Mouse (Mus musculus) cerebellum, postnatal 10 days (tissue): ENCODE measurements around the gene Gm20388.

ENCODE experiments used
- DNase-seq, 2 experiments: peaks; one replicate each; pipeline ENCODE4 v3.0.0; 2021; ENCODE audit warnings: mixed read lengths in 2 of 2

Gene Gm20388

DNA sequence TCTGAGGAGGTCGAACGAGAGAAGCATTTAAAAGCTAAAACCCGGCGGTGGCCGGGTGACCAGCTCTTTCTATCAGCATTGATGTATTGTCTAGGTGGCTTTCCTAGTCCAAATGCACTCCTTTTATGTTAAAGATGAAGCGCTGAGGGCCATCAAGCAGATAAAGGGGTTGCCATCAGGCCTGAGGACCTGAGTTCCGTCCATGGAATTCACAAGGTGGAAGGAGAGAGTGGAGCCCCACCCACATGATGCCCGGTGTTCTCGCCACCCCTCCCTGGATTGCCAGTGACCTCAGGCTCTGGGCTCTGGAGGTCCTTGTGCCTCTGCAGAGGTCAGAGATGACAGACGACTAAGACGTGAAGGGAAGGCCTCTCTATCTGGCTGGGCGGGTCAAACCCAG is 1091.3 kb downstream of the Gm20388 start:
- no peak for DNase-seq

- DNase-seq: no peak
Measured at GRCm38 (mm10) chr8:121002871-121003539, 1092.4 kb downstream of the Gm20388 start.

- no peak for DNase-seq
Measured at GRCm38 (mm10) chr8:121003639-121004038, 1093.0 kb downstream of the Gm20388 start.

DNA sequence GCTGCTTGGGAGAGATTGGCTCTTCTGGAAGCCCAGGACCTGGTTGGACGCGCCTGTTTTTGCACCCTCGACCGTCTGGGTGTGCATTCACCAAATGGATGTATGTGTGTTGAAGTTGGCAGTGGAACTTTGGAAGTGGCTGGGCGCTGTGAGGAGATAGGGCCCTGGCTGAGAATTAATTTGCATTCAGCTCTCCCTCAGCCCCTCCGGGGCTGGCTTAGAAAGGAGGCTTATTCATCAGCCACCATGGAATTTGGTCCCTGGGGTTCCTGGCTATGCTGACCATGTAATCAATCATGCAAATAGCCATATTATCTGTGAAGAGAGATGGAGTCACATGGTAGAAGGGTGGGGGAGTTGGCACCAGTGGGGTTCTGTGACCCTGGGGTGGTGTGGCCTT is 1102.7 kb downstream of the Gm20388 start:
- peak in 1 of 2 experiments; percentile 28 for DNase-seq

DNA sequence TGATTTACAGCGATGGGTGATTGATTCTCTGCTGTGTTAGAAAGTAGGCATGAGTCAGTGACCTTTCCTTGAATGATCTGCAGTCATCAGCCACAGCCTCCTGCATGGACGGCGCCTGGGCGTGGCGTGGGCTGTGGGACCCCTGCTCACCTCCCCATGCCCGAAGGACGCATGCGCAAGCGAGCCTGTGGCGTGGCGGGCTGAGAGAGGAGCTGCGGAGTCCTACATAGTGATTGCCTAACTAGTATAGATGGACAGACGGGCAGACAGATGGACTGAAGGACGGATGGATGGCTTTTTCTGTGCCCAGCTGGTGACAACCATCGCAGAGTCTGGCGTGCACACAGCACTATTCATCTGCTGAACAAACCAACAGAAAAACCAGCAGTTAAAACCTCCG is 1106.0 kb downstream of the Gm20388 start:
- peak; percentile 45 to 54 for DNase-seq

DNA sequence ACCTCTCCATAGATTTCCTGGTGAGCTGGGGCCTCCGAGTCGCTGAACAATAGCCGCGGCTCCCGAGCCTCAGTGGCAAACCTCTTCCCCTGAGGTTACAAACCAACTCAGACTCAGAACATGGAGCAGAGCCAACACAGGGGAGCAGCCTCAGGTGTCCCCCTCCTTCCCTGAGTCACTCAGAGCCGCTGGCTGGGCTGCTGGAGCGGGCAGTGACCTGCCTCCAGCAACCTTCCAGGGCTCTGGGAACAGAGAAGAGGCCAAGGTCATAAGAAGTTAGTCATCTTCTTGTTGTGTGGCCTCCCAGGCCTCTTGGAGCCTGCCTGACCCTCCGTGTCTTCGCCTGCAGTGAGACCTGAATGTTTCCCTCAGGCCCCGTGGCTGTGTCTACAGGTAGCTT is 1107.6 kb downstream of the Gm20388 start:
- DNase-seq: no peak

DNA sequence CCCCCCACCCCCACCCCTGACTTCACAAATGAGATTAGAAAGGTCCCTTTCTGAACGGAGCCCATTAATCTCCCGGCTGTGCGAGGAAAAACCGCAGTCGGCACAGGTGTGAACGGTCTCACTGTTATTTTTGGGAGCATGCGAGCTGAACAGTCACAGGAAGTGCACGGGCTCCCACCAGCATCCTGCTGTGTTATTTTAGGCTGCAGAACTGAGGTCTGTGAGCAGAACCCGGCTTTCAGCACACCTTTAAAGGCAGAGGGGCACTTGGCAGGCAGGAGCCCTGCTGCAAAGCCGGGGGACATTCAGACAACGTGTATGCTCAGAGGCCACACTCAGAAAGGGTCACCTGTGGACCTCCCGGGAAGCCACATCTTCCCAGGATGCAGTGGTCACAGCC is 1110.8 kb downstream of the Gm20388 start:
- no peak for DNase-seq

DNA sequence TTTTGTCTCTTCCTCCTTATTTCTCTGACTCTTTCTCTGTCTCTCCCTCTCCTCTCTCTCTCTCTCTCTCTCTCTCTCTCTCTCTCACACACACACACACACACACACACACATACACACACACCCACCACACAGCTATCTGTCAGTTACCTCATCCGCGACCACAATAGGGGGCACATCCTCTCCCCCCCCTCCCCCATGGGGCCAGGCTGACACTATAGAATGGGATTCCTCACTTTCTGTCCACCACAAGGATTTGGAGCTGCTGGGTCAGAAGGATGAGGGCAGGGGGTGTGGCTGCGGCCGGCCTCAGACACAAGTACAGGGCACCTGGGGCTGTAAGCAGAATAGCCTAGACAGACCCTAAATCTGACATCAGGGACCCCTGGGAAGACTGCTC is 1112.4 kb downstream of the Gm20388 start:
- no peak for DNase-seq

GRCm38 (mm10) chr8:121023736-121024135 is 1113.1 kb downstream of the Gm20388 start:
- no peak for DNase-seq

DNA sequence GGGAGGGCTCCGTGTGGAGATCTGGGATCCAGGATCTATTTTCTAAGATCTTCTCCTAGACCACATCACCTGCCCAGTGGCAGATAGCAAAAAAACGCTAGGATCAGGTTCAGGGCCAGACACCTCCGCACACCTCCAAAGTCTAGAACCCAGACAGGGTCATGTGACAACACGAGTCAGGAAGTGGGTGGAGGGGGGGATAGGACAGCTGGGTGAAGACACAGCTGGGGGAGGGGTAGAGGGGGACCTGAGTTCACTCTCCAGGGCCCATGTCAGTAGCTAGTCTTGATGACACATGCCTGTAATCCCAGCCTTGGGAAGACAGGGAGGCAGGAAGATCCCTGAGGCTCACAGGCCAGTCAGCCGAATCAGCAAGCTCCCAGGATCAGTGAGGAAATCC is 1114.8 kb downstream of the Gm20388 start:
- DNase-seq: no peak

GRCm38 (mm10) chr8:121027787-121028186 is 1117.1 kb downstream of the Gm20388 start:
- DNase-seq: peak; percentile 54 to 61

GRCm38 (mm10) chr8:121029076-121029475 is 1118.4 kb downstream of the Gm20388 start:
- peak; percentile 40 to 42 for DNase-seq

GRCm38 (mm10) chr8:121030496-121031040 is 1119.9 kb downstream of the Gm20388 start:
- peak; percentile 88 to 89 for DNase-seq

DNA sequence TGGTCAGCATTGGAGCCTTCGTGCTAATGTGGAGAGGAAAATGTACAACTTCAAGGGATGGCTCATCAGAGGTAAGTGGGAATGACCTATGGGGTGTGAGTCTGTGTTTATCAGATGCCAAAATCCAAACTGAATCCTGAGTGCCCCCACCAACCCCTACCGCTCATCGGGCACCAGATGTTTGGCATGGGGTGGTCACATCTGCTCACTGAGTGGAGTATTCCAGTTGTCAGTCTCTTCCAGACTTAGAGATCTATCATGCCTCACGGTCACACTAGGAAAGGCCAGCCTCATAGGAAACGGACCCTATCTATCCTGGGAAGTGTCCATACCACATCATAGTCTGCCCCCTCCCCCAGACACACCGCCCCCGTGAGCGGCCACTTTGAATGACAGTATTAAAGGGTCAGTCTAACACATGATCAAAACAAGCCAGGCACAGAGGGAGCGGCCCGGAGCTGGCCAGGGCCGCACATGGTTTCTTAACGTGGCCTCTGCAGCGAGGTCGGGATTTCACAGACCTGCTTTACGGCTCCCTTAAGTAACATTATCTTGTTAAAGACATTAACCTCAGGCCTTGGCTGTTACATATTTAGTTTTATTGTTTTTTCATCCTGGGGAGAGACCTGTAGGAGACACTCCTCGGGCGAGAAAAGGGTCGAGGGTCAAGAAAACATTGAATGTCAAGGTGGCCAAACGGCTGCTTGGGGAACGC is 1122.8 kb downstream of the Gm20388 start:
- DNase-seq: no peak

DNA sequence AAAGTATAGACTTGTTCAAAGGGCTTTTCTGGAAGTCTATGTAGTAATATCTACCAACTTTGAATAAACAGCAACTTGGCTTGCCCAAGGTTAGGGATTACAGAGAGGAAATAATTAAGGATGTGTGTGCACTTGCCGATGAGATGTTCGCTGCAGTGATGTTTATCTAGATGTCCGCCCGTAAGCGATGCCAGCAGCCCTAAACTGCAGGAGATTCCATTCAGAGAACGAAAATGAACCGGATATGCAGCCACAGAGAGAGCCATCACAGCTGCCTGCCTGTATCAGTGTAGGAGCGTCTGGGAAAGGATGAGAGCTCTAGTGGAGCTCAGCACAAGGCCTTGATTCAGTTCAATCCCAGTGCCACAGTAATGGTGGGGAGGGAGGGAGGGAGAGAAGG is 1125.0 kb downstream of the Gm20388 start:
- no peak for DNase-seq

GRCm38 (mm10) chr8:121043719-121044440 is 1133.2 kb downstream of the Gm20388 start:
- no peak for DNase-seq

GRCm38 (mm10) chr8:121047441-121047840 is 1136.8 kb downstream of the Gm20388 start:
- no peak for DNase-seq

DNA sequence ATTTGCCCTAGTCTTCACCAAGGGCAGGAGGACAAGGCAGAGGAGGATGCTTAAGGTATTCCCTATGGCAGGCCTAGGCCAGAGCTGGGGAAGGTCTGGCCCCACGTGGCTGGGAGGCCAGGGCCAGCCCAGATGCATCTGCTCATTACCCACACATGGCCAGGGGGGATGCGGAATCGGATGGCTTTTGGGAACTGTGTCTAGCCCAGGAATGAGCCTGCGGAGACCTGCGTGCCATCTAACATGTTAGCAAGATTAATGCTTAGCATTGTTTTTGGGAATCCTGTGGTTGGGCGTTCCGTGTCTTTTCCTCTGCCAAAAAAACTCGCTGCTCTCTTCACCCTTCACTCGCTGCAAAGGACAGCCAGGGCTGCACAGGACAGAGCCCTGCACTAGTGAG is 1147.4 kb downstream of the Gm20388 start:
- no peak for DNase-seq

GRCm38 (mm10) chr8:121059098-121059497 is 1148.5 kb downstream of the Gm20388 start:
- DNase-seq: no peak

GRCm38 (mm10) chr8:121062521-121062920 is 1151.9 kb downstream of the Gm20388 start:
- DNase-seq: peak; percentile 34 to 45

GRCm38 (mm10) chr8:121063649-121064048 is 1153.0 kb downstream of the Gm20388 start:
- DNase-seq: no peak

DNA sequence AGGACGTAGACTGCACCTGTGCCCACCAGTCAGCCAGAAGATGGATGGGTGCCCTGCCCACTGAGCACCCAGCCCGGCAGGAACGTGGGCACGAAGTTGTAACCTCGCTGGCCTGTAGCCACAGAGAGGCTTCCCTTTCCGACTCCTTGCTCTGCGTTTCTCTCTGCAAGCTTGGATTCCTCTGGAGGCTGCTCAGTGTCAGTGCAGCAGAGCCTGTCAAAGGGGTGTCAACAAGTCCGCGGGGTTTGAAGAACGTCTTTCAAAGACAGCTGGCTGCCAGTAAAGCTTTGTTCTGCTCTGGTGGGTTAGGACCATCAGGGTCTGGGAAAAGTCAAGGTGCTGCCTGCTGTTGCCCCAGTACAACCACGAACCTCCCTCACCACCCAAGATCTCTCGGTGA is 1160.8 kb downstream of the Gm20388 start:
- DNase-seq: no peak

- DNase-seq: no peak
Measured at GRCm38 (mm10) chr8:121072406-121073130, 1161.9 kb downstream of the Gm20388 start.
